Mouse (Mus musculus): ENCODE results near the gene Cd3eap.

Gene Cd3eap

GRCm38 (mm10) chr7:19362276-19362675 lies 3.0 kb upstream of the Cd3eap start:
- in situ Hi-C loops (cut with MseI, MboI): no loop called here

- in situ Hi-C loops (cut with MseI, MboI): no loop called here
Observed at GRCm38 (mm10) chr7:19361720-19362119, 2.4 kb upstream of the Cd3eap start.

GRCm38 (mm10) chr7:19360944-19361343 lies 1.7 kb upstream of the Cd3eap start:
- in situ Hi-C loops (cut with MseI, MboI): no loop called here

- in situ Hi-C loops (cut with MseI, MboI): no loop called here
Observed at GRCm38 (mm10) chr7:19359892-19360641, 784 bp upstream of the Cd3eap start.

- in situ Hi-C loops (cut with MseI, MboI): no loop called here
Observed at GRCm38 (mm10) chr7:19358634-19359033, 649 bp downstream of the Cd3eap start.

GRCm38 (mm10) chr7:19357381-19358375 lies 1.6 kb downstream of the Cd3eap start:
- in situ Hi-C loops (cut with MseI, MboI): no loop called here

- in situ Hi-C loops (cut with MseI, MboI): no loop called here
Observed at GRCm38 (mm10) chr7:19356311-19356710, 3.0 kb downstream of the Cd3eap start.

GRCm38 (mm10) chr7:19354991-19355390 lies 4.3 kb downstream of the Cd3eap start:
- in situ Hi-C loops (cut with MseI, MboI): no loop called here

- in situ Hi-C loops (cut with MseI, MboI): no loop called here
Observed at GRCm38 (mm10) chr7:19350221-19350620, 9.1 kb downstream of the Cd3eap start.

GRCm38 (mm10) chr7:19349188-19349915 lies 9.9 kb downstream of the Cd3eap start:
- in situ Hi-C loops (cut with MseI, MboI): no loop called here

- in situ Hi-C loops (cut with MseI, MboI): loop anchor here (5.0 kb wide), 1 partner anchor 43 kb away; no protein-coding TSS in a partner anchor
Observed at GRCm38 (mm10) chr7:19344938-19345471, 14.3 kb downstream of the Cd3eap start.

- in situ Hi-C loops (cut with MseI, MboI): loop anchor here (5.0 kb wide), 1 partner anchor 42 kb away; no protein-coding TSS in a partner anchor
Observed at GRCm38 (mm10) chr7:19344237-19344847, 14.9 kb downstream of the Cd3eap start, which contains the start of gene Ercc1. Gene Ercc1 (plus strand): TSS chr7:19344778.

- in situ Hi-C loops (cut with MseI, MboI): loop anchor here (5.0 kb wide), 1 partner anchor 41 kb away; no protein-coding TSS in a partner anchor
Observed at GRCm38 (mm10) chr7:19343210-19343808, 16.0 kb downstream of the Cd3eap start.

GRCm38 (mm10) chr7:19342481-19343027 lies 16.7 kb downstream of the Cd3eap start:
- in situ Hi-C loops (cut with MseI, MboI): loop anchor here (5.0 kb wide), 1 partner anchor 40 kb away; no protein-coding TSS in a partner anchor

GRCm38 (mm10) chr7:19341761-19342409 lies 17.4 kb downstream of the Cd3eap start:
- in situ Hi-C loops (cut with MseI, MboI): loop anchor here (5.0 kb wide), 1 partner anchor 40 kb away; no protein-coding TSS in a partner anchor

- in situ Hi-C loops (cut with MseI, MboI): loop anchor here (5.0 kb wide), 1 partner anchor 39 kb away; no protein-coding TSS in a partner anchor
Observed at GRCm38 (mm10) chr7:19341250-19341649, 18.0 kb downstream of the Cd3eap start.

- in situ Hi-C loops (cut with MseI, MboI): no loop called here
Observed at GRCm38 (mm10) chr7:19338596-19338995, 20.7 kb downstream of the Cd3eap start.

- in situ Hi-C loops (cut with MseI, MboI): no loop called here
Observed at GRCm38 (mm10) chr7:19338060-19338459, 21.2 kb downstream of the Cd3eap start.

GRCm38 (mm10) chr7:19337122-19337521 lies 22.2 kb downstream of the Cd3eap start:
- in situ Hi-C loops (cut with MseI, MboI): no loop called here

Measured in mouse trophoblast stem cell (cell line).